Mouse (Mus musculus) bone marrow, adult 2 months (tissue): Measurements from ENCODE around the gene Scn3a.

Experiments used
- CTCF ChIP-seq: fragments of 200-500 bp; IDR thresholded peaks from 2 replicates; pipeline ENCODE4 v1.5.1; 2011; ENCODE audit warnings: low read length, control low read depth; ENCODE audit not compliant: control insufficient read depth, insufficient read depth
- POLR2A ChIP-seq: fragments of 200-500 bp; IDR thresholded peaks from 2 replicates; pipeline ENCODE4 v1.6.1; 2011; ENCODE audit warnings: low read depth, mild to moderate bottlenecking, control low read depth, low read length, borderline replicate concordance; ENCODE audit not compliant: control insufficient read depth

DNA sequence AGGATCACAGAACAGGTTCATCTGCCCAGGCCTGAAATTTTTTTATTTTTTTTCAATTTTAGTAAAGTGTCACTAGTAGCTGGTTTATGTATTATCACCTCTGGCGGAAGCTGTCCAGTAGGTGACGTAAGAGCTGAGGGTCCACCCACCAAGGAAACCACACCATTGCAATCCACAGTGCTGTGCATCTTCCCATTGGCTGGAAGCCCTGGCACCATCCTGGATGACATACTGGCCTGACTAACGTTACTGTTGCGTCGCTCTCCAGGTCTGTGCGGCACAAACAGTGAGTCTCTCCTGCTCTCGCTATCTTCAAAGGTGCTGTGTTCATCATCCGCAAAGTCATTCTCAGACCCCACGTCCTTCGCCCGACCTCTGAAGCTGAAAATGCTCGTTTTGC lies 59.2 kb downstream of the Scn3a start:
- TF ChIP-seq POLR2A (no peak), CTCF (no peak)
